Mouse (Mus musculus): ENCODE data around the gene Prkaa1. TPM values are rescaled to one million over a fixed set of nuclear protein-coding genes. Genes with fewer than 3 reads are reported as not detected.
"Not testable (repeated sequence)": the region's sequence is repeated elsewhere in the genome, so short reads cannot be mapped to it uniquely, and the experiment has no call there.

Prkaa1 gene
- total RNA-seq, 2 experiments from 2014 or later = 10.2 to 10.8 TPM

DNA sequence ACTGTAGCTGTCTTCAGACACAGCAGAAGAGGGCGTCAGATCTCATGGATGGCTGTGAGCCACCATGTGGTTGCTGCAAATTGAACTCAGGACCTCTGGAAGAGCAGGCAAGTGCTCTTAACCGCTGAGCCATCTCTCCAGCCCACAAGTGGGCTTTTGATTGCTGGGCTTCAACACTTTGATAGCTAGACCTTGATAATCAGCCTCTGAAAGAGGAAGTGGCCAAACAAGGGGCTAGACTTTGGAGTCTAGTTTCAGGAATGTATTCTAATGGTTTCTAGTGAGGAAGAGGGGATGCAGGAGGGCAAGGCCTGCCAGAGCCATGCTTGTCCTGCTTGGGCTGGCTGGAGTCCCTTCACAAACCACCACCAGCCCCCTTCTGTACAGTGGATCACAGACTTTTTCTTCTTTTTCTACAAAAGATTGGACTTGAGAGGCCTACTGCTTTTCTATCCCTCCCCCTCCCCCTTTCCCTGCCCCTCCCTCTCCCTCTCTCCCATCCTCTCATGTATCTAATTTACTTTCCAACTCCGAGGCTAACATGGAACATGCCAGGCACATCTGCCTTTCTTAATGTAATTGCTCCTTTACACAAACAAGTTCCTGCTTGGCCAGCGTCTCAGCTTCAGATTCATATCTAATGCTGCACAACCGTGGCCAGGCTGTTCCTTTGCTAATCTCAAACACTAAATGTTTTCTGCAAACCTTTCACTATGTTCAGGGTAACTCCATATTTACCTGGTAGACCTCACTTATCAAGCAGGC is 15.3 kb upstream of the Prkaa1 start:
- no peak for DNase-seq (ENCODE audit: low spot score)

- no peak for DNase-seq (ENCODE audit: low spot score)
Observed at GRCm38 (mm10) chr15:5129111-5129805, 14.4 kb upstream of the Prkaa1 start.

- DNase-seq (ENCODE audit: low spot score) = not testable (repeated sequence)
Observed at GRCm38 (mm10) chr15:5130887-5131668, 12.6 kb upstream of the Prkaa1 start.

DNA sequence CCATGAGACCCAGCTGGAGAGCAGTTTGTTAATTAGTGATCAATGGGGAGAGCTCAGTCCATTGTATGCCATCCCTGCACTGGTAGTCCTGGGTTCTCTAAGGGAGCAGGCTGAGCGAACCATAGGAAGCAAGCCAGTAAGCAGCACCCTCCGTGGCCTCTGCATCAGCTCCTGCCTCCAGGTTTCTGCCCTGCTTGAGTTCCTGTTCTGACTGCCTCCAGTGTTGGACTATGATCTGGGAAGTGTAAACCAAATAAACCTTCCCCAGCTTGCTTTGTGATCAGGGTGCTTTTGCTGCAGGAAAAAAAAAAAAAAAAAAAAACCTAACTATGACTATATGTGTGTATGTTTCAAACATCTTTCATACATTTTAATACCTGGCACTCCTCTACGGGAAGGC is 10.4 kb upstream of the Prkaa1 start:
- no peak for DNase-seq (ENCODE audit: low spot score)

GRCm38 (mm10) chr15:5134179-5134578 is 9.5 kb upstream of the Prkaa1 start:
- no peak for DNase-seq (ENCODE audit: low spot score)

GRCm38 (mm10) chr15:5134945-5135483 is 8.6 kb upstream of the Prkaa1 start:
- DNase-seq (ENCODE audit: low spot score) = no peak

DNA sequence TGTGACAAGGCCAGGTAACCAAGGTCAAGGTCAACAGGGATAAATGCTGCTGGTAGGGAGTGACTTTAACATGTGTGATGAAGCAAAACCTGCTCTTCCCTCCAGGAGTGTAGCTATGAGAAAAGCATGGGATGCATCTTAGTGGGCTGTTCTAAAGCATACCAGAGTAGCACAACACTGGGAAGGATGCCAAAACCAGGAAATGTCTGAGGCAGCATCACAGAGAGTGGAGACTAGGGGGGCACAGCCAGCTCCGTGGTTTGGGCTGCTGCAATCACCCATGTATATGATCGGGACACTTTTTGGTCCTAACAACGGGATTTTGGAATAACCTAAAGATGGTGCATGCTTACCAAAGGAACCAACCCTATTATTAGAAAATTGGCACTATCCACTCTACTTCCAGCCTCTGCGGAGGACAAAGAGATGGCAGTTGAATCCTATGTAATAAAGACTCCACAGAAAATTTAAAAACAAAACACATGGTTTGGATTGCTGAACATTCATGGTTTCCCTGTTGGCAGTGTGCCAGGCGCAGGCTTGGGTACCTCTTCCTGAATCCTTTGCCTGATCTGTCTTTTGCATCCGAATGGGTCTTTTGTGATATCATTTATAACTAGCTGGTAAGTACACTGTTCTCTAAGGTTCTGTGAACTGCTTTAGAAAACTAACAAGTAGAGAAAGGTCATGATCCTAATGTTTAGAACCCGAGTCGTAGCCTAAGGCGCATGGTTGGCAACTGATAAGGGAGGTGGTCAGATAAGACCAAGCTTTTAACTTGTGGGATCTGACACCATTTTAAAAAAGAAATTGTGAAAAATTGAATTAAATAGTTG is 5.4 kb upstream of the Prkaa1 start:
- DNase-seq (ENCODE audit: low spot score) = no peak

- no peak for DNase-seq (ENCODE audit: low spot score)
Observed at GRCm38 (mm10) chr15:5139366-5139765, 4.3 kb upstream of the Prkaa1 start.

DNA sequence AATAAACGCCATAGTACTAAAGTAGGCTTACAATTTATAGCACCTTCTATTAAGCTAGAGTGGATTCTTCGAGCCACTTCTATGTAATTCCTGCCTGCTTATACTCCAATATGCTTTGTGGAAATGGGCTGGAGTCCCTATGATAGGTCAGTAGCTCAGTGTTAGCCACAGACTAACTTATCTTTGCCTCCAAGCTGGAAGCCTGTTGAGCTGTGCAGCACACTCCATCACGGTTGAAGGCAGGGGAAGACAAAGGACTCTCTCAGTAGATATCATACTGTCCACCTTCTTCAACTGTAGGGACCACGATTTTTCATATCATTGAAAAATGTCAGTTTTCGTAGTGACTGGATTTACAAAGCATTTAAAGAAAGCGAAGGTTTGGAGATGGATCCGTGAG is 3.8 kb upstream of the Prkaa1 start:
- no peak for DNase-seq (ENCODE audit: low spot score)

GRCm38 (mm10) chr15:5140357-5140756 is 3.3 kb upstream of the Prkaa1 start:
- no peak for DNase-seq (ENCODE audit: low spot score)

- DNase-seq (ENCODE audit: low spot score) = no peak
Observed at GRCm38 (mm10) chr15:5142047-5142446, 1.6 kb upstream of the Prkaa1 start.

GRCm38 (mm10) chr15:5142714-5143113 is 947 bp upstream of the Prkaa1 start:
- no peak for DNase-seq (ENCODE audit: low spot score)

DNA sequence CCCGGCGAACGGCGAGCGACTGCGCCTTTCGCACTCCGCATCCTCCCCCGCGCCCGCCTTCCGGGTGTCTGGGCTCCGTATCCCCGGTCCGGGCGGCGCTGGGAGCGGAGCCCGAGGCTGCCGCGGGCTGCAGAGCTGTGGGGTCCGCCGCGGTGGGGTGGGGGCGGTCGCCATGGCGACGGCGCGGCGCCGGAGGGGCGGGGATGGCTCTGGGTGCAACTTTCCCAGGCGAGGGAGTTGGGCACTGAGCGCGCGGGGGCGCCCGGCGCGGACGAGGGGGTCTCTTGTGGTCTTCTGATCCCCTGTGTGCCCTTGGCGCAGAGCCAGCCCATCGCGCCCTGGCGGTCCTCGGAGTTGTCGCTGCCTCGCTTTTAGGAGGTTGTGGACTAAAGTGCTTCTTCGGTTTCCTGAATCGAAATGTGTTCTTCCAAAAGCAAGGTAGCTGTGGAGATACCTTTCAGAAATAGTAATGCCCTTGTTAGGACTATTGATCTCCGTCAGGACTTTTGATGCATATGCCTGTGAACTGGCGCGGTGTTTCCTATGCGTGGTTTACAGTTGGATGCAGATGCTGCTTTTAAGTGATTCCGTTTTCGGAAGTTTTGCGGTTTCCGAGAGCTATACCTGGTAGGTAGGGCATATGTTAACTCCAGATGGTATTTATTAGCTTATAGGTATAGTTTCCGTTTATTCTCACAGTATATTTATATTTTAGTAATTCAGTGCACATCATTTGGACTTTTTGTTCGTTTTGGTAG is 539 bp downstream of the Prkaa1 start:
- DNase-seq (ENCODE audit: low spot score) = peak; percentile 47

GRCm38 (mm10) chr15:5145196-5145945 is 1.7 kb downstream of the Prkaa1 start:
- no peak for DNase-seq (ENCODE audit: low spot score)

DNA sequence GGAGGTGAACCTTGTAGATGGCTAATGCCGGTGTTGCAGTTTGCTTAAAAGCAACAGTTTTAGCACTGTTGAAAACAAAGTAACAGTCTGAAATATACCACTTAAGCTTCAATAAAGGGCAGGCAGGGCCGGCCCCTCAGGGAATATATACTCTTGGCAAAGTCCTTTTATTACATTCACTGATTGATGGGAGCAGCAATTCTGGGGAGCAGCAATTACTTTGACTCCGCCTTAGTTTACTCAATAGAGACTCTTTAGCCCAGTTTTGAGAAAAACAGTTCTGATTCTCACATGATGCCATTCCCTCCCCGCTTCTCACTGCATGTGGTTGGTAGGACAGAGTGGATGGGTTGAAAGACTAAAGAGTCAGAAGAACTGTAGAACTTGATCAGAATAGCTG is 5.5 kb downstream of the Prkaa1 start:
- peak; percentile 15 for DNase-seq (ENCODE audit: low spot score)

DNA sequence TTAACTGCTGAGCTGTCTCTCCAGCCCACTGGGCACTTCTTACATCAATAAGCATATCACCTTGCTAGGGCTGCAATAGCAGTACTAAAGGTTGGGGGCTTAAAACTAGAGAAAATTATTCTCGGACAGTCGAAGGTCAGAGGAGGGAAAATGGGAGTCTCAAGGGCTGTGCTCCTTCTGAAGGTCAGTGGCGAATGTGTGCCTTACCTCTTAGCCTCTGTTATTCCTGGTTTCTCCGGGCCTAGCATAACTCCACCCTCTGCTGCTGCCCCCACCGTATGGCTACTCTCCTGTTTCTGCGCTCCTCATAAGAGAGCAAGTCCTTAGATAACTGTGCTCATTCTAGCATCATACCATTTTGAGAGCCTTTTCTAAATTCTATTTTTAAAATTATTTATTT is 8.5 kb downstream of the Prkaa1 start:
- no peak for DNase-seq (ENCODE audit: low spot score)

GRCm38 (mm10) chr15:5154621-5155020 is 11.0 kb downstream of the Prkaa1 start:
- DNase-seq (ENCODE audit: low spot score) = no peak

GRCm38 (mm10) chr15:5155093-5155492 is 11.4 kb downstream of the Prkaa1 start:
- no peak for DNase-seq (ENCODE audit: low spot score)

DNA sequence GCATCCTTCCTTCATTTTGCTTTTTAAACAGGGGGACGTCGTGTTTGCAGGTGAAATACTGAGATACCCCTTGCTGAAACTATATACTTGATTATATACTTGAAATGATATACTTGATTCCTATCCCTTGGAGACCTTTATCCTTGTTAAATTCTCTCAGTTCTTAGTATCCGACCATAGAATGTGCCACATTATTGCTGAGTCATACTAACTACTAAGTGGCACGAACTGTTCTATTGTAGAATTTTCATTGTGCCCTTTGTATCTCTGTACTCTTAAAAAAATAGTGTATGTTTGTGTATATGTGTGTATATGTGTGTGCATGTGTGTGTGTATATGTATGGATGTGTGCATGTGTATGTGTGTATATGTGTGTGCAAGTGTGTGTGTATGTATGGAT is 12.7 kb downstream of the Prkaa1 start:
- no peak for DNase-seq (ENCODE audit: low spot score)

GRCm38 (mm10) chr15:5157386-5157785 is 13.7 kb downstream of the Prkaa1 start:
- no peak for DNase-seq (ENCODE audit: low spot score)

Data from gastrocnemius, adult 18-20 months (tissue).